Mouse (Mus musculus) layer of hippocampus, adult 2 months (tissue): ENCODE measurements around the gene Fabp6. TPM values are rescaled to one million over a fixed set of nuclear protein-coding genes. Genes with fewer than 3 reads are reported as not detected.

Experiments used
- DNase-seq, 2 experiments: peaks; one replicate each; pipeline ENCODE4 v3.0.0; 2022; ENCODE audit warnings: low spot score in 2 of 2
- H3K27ac ChIP-seq: fragments of 200-600 bp; 2 replicates; pipeline ENCODE4 v1.8.1; 2022
- H3K4me3 ChIP-seq: fragments of 200-600 bp; 2 replicates; pipeline ENCODE4 v1.8.1; 2022; ENCODE audit warnings: mild to moderate bottlenecking
- CTCF ChIP-seq: fragments of 200-600 bp; conservative IDR thresholded peaks from 2 replicates; pipeline ENCODE4 v1.8.1; 2022; ENCODE audit warnings: antibody characterized with exemption, mild to moderate bottlenecking, moderate library complexity
- total RNA-seq, 2 experiments: library from RNA; stranded (reverse); gene quantifications; 2 replicates each; pipeline ENCODE4 v1.2.3; 2021

The Fabp6 gene
- total RNA-seq, 2 experiments from 2014 or later, result not detected

DNA sequence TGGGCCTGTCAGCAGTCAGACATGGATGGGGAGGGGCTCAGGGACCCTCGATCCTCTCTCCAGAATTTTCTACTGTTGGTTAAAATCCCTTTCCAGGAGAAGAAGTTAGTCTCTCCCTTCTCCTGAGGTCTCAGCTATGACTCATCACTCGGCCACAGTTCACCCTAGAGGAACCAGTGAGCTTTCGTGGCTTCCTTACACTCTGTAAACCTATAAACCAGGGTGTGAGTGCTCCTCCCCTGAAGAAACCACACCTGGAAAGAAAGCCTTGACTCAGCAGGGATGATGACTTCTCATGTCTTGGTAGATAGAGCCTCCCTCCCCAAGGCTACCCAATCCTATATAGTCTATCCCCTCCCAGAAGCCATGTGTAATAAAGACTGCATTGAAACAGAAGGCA lies 49.6 kb downstream of the Fabp6 start:
- H3K4me3 ChIP-seq, result no peak overlapping the region
- no peak for TF ChIP-seq CTCF
- no peak for DNase-seq

DNA sequence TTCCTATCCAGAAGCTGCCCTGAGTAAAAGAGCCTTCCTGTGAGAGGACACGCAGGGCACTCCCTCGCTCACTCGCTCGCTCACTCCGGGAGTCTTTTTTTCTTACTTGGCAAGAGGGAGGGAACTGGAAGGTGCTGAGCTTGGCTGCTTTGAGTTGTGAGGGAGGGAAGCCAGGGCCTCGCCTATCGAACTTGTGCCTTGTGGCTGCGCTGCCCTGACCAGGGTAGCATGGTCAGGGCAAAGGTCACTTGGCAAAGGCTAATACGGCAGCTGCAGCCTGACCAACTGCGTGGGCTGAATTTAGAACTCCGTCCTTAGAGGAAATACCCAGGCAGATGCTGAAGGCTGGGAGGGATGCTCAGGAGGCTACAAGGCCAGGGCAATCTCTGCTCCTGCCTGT lies 51.6 kb downstream of the Fabp6 start:
- Histone ChIP-seq H3K27ac (0 out of 2 replicates have a peak overlapping the region, but pooled peaks have one; percentile 14), H3K4me3 (no peak overlapping the region)
- peak; percentile 25 to 29 for DNase-seq
- TF ChIP-seq CTCF, result no peak

More for the DNA sequence above, 49.6 kb downstream of the Fabp6 start:
- no peak overlapping the region for H3K27ac ChIP-seq

DNA sequence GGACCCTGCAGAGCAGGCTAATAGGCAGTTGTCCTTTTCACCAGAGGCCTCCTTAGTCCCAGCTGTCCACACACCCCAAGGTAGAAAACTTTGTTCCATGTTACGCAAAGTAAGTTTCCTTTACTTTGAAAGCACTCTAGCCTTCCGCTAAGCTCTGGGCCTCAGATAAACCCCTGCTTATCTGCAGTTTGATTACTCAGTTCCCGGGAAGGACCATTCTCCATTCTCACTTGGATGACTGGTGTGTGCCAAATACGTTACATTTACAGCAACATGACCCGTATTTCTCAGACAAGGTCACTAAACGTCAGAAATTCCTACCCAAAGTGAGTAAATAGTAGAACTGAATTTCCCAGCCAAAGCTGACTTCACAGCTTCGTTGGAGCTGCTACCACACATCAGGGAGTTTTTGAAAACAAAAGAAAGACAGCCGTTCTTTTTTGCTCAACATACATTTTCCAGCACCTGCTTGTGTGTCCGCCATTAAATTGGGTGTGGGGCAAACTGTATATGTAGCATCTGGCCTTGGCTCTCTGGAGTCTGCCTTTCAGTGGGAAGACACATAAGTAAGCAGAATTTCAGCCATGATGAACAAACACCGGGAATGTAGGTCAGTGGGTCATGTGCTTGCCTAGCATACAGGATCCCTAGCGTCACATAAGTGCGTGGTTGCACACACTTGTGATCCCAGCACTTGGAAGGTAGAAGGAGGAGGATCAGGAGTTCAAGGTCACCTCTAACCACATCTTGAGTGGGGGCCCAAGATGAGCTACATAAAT lies 52.5 kb downstream of the Fabp6 start:
- TF ChIP-seq CTCF, result no peak
- no peak overlapping the region for H3K4me3 ChIP-seq
- no peak for DNase-seq
- H3K27ac ChIP-seq, result peak overlapping the region; percentile 46; the same call in 1 of the 2 replicates

DNA sequence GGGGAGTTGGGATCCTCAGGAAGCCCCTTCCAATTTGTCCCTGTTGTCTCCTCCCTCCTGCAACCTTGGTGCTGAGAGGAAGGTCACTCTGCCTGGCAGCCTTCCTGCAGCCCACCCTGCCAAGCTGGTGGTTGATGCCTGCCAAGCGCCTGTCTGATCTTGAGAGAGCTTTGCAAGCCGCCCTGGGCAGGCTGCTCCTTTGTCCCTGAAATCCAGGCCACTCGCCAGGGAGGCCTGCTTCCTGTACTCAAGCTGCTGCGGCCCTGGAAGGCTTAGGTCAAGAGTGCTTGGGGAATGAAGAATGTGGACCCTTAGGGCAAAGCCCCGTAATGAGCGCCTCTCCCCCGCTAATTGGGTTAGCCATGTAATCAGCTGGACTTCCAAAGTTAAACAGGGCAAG lies 53.2 kb downstream of the Fabp6 start:
- peak; percentile 63 to 79 for DNase-seq
- peak overlapping the region; percentile 46; the same call in 1 of the 2 replicates for H3K27ac ChIP-seq
- no peak overlapping the region for H3K4me3 ChIP-seq
- no peak for TF ChIP-seq CTCF

DNA sequence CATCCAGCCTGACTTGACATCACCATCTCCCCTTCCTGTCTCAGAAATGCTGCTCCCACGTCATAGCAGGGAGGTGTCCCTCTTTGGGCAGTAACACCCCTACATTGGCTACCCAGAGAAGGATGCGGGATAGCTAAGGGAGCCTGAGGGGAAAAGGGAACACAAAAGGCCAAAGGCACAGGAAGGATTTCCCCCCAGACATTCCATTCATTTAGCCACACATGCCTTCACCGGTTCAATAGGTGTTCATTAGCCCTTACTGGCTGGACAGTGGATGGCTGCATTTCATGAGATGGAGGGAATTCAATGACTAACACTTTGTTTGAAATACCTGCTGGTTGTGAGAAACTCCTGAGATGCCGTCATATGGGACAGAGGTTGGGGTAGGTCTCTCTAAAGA lies 54.7 kb downstream of the Fabp6 start:
- Histone ChIP-seq H3K4me3 (no peak overlapping the region), H3K27ac (no peak overlapping the region)
- no peak for DNase-seq
- no peak for TF ChIP-seq CTCF

Other genes with a start within 250 kb of the Fabp6 start
- 10 to 100 TPM; 23.5 to 28.6 TPM for gene Pttg1, start 175.3 kb downstream of the Fabp6 start, total RNA-seq
- 10 to 100 TPM; 54.2 to 54.9 TPM for gene Slu7, start 167.8 kb downstream of the Fabp6 start, total RNA-seq
- 1 to 10 TPM; 1.3 to 1.4 TPM for gene C1qtnf2, start 127.3 kb downstream of the Fabp6 start, total RNA-seq
- 10 to 100 TPM; 10.8 to 15.5 TPM for gene Ccnjl, start 72.8 kb downstream of the Fabp6 start, total RNA-seq
- gene 4933415A04Rik, start 14.5 kb downstream of the Fabp6 start, total RNA-seq, result 1 to 10 TPM; 1.9 to 2.4 TPM
- gene Pwwp2a, start 80.5 kb upstream of the Fabp6 start, total RNA-seq, result 10 to 100 TPM; 72.4 to 77.3 TPM
- 10 to 100 TPM; 55.1 to 58.2 TPM for gene Ttc1, start 146.5 kb upstream of the Fabp6 start, total RNA-seq